Mouse (Mus musculus) c-Kit-positive CD71-positive TER-119-negative erythroid progenitor cells, embryonic 14.5 days (primary cell): ENCODE results near the gene Celf3.

Source experiments
- DNase-seq: peaks from one replicate; pipeline ENCODE4 v3.0.0-alpha.2; 2013; ENCODE audit warnings: low read depth

Celf3 gene

DNA sequence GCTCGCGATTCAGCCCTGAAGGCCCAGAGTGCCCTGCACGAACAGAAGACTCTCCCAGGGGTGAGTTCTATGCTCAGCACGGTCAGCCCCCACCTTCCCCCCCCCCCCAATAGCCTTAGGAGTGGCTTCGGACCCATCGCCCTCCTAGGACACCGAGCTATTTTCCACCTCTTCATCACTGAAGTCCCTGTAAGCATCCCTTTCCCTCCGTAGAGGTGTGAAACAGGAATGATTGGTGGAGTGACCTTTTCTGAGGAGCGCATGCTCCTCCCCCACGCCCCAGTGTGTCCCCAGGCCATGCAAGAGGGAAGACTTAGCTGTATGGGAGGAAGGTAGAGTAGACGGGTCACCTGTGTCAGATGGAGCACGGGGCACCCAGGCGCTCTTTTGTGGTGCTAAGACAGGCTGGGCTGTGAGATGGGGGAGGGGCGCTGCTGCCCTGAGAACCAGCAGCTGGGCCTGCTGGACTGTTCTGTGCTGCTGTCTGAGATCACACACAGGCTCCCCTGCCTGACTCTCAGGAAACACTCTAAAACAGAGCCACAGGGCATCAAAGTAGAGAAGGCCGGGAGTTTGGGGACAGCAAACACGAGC, 2.3 kb downstream of the Celf3 start, which contains the start of gene Riiad1:
Gene Riiad1 (minus strand): TSS at position 51 of the 594 bp plus-strand sequence.
- DNase-seq, result no peak

DNA sequence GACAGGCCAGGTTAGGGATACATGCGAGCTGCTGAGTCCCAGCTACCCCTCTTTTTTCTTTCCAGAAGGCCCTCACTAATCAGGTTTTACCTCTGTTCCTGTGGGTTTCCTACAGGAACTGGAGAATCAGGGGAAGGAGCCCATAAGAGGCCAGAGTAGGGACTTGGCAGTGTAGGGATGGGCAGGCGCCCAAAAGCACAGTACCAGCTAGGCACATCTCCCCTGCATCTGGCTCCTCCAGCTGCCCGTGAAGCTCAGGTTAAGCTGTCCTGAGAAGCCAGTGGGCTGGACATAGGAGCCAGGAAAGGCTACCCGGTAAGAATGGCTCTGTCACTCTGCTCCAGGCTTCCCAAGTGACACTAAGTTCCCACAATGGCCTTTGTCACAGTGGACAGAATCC, 3.3 kb downstream of the Celf3 start:
- no peak for DNase-seq

DNA sequence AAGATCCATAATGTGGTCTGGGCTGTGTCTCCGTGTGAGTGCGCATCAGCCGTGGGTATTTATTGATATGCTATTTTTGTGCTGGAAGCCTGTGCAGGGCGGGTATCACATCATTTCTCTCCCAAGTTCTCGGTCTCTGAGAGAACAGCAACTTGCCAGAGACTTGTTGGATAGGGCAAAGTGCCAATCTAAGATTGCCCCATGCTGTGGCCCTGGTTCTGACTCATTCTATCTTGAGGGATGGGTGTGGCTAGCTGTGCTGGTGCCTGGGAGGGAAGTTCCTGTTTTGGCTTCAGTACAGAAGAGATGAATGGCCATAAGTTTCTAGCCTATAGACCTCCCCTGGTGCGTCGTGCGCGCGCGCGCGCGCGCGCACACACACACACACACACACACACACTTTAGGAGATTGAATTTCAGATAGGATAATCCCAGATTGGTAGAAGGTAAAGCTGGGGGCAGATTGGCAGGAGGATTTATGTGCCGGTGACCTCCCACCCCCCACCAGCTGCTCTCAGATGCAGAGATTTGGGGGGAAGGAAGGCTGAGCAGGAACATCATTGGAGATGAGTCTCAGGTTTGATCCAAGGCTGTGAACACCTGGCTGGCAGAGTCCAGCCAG, 4.8 kb downstream of the Celf3 start:
- DNase-seq, result no peak

- DNase-seq, result no peak
These were observed 5.8 kb downstream of the Celf3 start for GRCm38 (mm10) chr3:94483790-94484439.

DNA sequence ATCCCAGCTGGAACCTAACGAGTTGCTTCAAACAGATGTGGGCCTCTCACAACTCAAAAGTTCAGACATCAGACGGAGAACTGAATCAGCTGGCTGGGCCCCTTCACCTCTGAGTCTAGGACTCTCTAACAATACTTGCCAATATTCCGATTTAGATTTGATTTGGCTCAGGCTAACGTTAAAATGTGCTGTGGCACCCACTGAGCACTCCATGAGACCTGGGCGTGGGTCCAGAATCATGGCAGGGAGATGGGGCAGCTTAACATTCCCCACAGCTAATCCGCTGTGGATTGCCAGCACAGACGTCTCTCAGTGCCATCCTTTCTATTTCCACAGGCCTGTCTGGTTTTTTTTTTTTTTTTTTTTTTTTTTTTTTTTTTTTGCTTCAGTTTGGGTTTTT, 7.8 kb downstream of the Celf3 start:
- DNase-seq, result no peak

GRCm38 (mm10) chr3:94487581-94487980, 9.5 kb downstream of the Celf3 start:
- DNase-seq, result no peak

DNA sequence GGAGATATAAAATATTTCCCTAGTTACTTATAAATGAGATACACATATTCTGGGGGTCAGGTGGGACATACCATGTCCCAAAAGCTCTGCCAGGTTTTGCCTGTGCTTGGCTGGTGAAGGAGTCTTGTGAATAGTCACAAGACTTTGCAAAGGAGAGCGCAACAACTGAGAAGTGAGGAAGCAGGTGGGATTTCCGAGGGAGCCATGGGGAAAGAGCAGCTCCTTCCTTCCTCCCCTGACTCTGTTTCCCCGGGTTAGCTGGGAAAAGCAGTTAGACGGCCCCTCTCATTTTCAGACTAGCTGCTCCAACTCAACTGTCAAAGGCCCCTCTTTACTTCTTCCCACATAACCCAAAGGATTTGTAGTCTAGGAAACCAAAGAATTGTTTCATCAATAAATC, 19.1 kb downstream of the Celf3 start:
- DNase-seq, result no peak

DNA sequence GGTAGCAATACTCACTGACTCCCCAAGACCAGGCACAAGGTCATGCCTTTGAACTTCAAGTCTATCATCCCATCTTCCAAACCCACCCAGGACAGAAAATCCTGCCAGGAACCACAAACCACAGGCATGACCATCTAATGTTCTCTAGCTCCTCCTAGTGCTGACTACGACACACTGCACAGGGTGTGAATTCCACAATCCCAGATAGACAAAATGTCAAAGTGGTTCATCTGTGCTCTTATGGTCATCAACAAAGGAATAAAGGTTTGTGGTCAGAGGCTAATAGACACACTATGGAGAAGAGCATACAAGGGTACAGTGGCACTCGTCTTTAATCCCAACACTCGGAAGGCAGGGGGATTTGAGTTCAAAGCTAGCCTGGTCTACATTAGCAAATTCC, 24.1 kb downstream of the Celf3 start:
- peak; percentile 7 for DNase-seq

DNA sequence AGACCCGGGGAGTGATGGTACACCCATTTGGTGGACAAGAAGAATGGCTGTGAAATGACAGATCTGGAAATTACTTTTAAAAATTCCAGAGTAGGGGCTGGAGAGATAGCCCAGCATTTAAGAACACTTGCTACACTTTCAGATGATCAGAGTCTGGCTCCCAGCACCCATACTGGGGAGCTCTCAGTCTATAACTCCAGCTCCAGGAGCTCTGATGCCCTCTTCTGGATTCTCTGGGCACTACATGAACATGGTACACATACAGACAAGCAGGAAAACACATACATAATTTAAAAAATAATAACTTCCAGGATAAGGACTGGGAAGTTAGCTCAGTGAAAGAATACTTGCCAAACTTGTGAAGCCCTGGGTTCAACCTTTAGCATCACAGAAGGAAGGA, 28.6 kb downstream of the Celf3 start:
- peak; percentile 15 for DNase-seq

DNA sequence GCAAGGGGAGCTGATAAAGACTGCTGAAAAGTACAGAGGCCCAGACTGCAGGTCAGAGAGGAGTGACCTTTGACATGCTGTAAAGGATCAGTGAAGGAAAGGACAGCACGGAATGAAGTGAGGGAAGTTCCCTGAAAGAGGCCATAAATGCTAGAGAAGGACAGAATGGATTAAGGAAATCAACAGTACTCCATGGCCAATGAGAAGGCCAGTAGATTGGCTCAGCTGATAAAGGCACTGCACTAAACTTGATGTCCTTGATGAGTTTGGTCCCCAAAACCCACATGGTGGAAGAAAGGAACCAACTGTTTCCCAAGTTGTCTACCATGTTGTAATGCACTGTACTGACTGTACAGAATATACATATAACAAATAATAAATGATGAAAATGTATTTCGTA, 48.6 kb downstream of the Celf3 start:
- no peak for DNase-seq

- DNase-seq, result peak; percentile 8
These were observed 55.9 kb downstream of the Celf3 start for GRCm38 (mm10) chr3:94533968-94534367.

DNA sequence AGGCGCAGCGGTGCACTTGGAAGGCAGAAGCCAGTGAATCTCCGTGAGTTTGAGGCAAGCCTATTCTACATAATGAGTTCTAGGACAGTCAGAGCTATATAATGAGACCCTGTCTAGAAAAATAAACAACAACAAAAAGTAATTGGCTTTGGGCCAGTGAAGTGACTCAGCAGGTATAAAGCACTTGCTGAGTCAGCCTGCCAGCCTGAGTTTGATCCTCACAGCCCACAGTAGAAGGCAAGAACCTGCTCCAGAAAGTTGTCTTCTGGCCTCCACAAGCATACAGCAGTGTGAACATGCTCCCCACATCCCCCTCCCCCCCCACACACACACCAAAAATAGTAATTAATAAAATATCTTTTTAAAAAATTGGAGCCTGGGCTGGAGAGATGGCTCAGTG, 59.1 kb downstream of the Celf3 start:
- DNase-seq, result peak; percentile 16
